ENCODE assay signal across 20 mouse cellular contexts in genomic region chr1:179627855-179628254, GRCm38 (mm10).
"Had no signal": no experiment of that assay in that cellular context is flagged by ENCODE, and none has a peak within 500 bp of the region (broad histone marks: within the 10 kb centered on the region; RNA-seq: fewer than 3 reads in every experiment).

No protein-coding gene starts in this region.

- ATAC-seq: midbrain, embryonic 13.5 days; midbrain, embryonic 16.5 days had no signal

- H3K4me2 ChIP-seq: limb, embryonic 12.5 days; limb, embryonic 15.5 days; lung, embryonic 14.5 days; midbrain, embryonic 13.5 days; neural tube, embryonic 13.5 days had no signal

- H3K4me3 ChIP-seq: limb, embryonic 12.5 days; limb, embryonic 15.5 days; megakaryocyte, embryonic 14.5 days; midbrain, embryonic 10.5 days; midbrain, embryonic 13.5 days; myocyte; neural tube, embryonic 13.5 days had no signal

- H3K27me3 ChIP-seq: limb, embryonic 12.5 days; limb, embryonic 15.5 days; megakaryocyte, embryonic 14.5 days; midbrain, embryonic 13.5 days; neural tube, embryonic 13.5 days had no signal

- H3K9ac ChIP-seq: limb, embryonic 12.5 days; limb, embryonic 15.5 days; lung, embryonic 14.5 days; midbrain, embryonic 13.5 days; neural tube, embryonic 13.5 days had no signal

- H3K9me3 ChIP-seq: limb, embryonic 12.5 days; limb, embryonic 15.5 days; megakaryocyte, embryonic 14.5 days; midbrain, embryonic 10.5 days; midbrain, embryonic 13.5 days; neural tube, embryonic 13.5 days had no signal

- DNase-seq: kidney, adult 18-20 months; kidney, adult 9 months; kidney, postnatal 14 days; kidney, postnatal 4 days; left cerebral cortex, postnatal 4 days; lung, embryonic 14.5 days; lung, postnatal 10 days; lung, postnatal 36 days; retina, postnatal 1 day; right cerebral cortex, postnatal 25 days; spleen, adult 18-20 months; thymus, postnatal 25 days had no signal

- H3K27ac ChIP-seq: limb, embryonic 15.5 days; midbrain, embryonic 10.5 days; midbrain, embryonic 13.5 days; neural tube, embryonic 13.5 days had no signal

- H3K4me1 ChIP-seq: limb, embryonic 15.5 days; midbrain, embryonic 10.5 days; midbrain, embryonic 13.5 days had no signal
